Mouse (Mus musculus) liver, embryonic 12.5 days (tissue): Measurements from ENCODE around the gene Pheta2. TPM values are rescaled to one million over a fixed set of nuclear protein-coding genes. Genes with fewer than 3 reads are reported as not detected.

ENCODE experiments used
- microRNA-seq: library from miRNA; unstranded; fragments of <30 nt; microRNA quantifications from one replicate; pipeline ENCODE4, GENCODE M21; 2017
- polyA plus RNA-seq: library from polyadenylated mRNA; unstranded; fragments of >200 nt; fragmentation: Nextera tagmentation; extraction: Ambion mirVana; gene quantifications from 2 replicates; pipeline ENCODE4 v1.2.1, GENCODE M21; 2016

Gene Pheta2
- polyA plus RNA-seq, 1 experiment from 2014 or later: 39.1 TPM

Small RNA genes lying within 50 kb of the gene (microRNA-seq; reads per million reads assigned to microRNA genes)
- gene Mir7684: not detected

Other genes starting within 250 kb of the Pheta2 start
- gene Ccdc134, start 211.0 kb upstream of the Pheta2 start, polyA plus RNA-seq: 12.2 TPM in 2 replicates
- gene Srebf2, start 191.8 kb upstream of the Pheta2 start, polyA plus RNA-seq: 96.9 and 99.4 TPM in 2 replicates
- 0.31 and 0.37 TPM in 2 replicates for gene Shisa8, start 126.1 kb upstream of the Pheta2 start, polyA plus RNA-seq
- 0.30 TPM in 2 replicates for gene Tnfrsf13c, start 114.6 kb upstream of the Pheta2 start, polyA plus RNA-seq
- 48.3 and 51.2 TPM in 2 replicates for gene Cenpm, start 94.2 kb upstream of the Pheta2 start, polyA plus RNA-seq
- not detected in 2 replicates for gene 1500009C09Rik, start 86.5 kb upstream of the Pheta2 start, polyA plus RNA-seq
- 0.81 and 1.4 TPM in 2 replicates for gene Sept3, start 64.0 kb upstream of the Pheta2 start, polyA plus RNA-seq
- 0.22 and 0.31 TPM in 2 replicates for gene Wbp2nl, start 40.0 kb upstream of the Pheta2 start, polyA plus RNA-seq
- gene Naga, start within 50 bp of the Pheta2 start, polyA plus RNA-seq: 36.5 and 40.8 TPM in 2 replicates
- 193 and 196 TPM in 2 replicates for gene Smdt1, start within 50 bp of the Pheta2 start, polyA plus RNA-seq
- gene Ndufa6, start 15.4 kb downstream of the Pheta2 start, polyA plus RNA-seq: 368 and 383 TPM in 2 replicates
- gene Cyp2d22, start 41.3 kb downstream of the Pheta2 start, polyA plus RNA-seq: 8.0 and 8.1 TPM in 2 replicates
- gene Cyp2d11, start 55.1 kb downstream of the Pheta2 start, polyA plus RNA-seq: not detected in 2 replicates
- gene Cyp2d10, start 68.3 kb downstream of the Pheta2 start, polyA plus RNA-seq: 10.1 and 11.2 TPM in 2 replicates
- gene Cyp2d9, start 94.5 kb downstream of the Pheta2 start, polyA plus RNA-seq: 0.23 and 0.47 TPM in 2 replicates
- gene Cyp2d12, start 216.1 kb downstream of the Pheta2 start, polyA plus RNA-seq: not detected in 2 replicates